Mouse (Mus musculus) liver (tissue): Measurements from ENCODE around the gene Gm10217.

ENCODE experiments used
- DNase-seq: peaks from one replicate; pipeline ENCODE4 v3.0.0-alpha.2; 2020; ENCODE audit warnings: mixed read lengths

Gene Gm10217

DNA sequence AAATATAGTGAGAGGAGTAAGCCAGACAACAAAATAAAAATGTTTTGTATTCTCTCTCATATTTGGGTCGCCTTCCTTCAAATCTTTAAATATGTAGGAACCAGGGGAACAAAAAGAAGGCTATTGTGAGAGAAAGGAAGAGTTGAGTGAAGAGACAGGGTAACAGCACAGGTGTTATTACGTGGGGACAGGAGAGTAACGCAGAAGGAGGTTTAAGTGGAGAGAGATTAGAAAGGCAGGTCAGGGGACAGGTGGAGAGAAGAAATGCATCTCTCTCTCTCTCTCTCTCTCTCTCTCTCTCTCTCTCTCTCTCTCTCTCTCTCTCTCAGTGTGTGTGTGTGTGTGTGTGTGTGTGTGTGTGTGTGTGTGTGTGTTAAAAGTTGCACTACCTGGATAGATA, at the start of gene Gm10217:
Gm10217 (plus strand) TSS at position 301 of the 400 bp plus-strand sequence.
- no peak for DNase-seq

DNA sequence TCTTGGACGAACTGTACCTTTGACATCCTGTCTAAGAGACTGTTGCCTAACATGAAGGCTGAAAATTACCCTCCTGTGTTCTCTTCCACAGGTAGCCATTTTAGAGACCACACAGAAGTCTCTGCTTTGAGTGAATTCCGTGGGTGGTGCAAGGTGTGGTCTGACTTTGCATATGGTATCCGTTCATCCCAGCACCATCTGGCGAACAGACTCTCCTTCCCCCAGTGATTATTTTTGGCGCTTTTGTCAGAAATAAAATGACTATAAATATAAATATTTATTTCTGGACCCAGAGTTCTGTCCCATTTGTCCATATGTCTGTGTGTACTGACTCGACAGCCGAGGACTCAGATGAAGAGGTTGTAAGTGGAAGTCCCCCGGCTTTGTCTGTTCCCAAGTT, 39.3 kb upstream of the Gm10217 start:
- no peak for DNase-seq

DNA sequence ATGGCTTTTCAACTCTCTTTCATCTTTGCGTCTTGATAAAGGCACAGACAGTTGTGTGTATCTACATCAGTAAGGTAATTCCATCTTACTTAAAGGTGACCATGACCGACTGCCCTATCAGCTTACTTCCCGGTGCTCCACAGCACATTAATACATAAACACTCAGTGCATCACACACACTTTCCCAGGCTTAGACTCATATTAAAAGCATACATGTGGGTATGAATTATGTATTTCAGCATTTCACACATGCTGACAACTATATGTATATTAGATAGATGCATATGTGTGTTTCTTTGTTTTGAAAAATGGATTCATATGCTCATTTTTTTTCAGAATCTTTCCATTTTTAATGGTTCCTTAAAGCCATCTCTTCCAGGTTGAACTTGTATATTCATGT, 23.8 kb upstream of the Gm10217 start:
- DNase-seq = no peak

DNA sequence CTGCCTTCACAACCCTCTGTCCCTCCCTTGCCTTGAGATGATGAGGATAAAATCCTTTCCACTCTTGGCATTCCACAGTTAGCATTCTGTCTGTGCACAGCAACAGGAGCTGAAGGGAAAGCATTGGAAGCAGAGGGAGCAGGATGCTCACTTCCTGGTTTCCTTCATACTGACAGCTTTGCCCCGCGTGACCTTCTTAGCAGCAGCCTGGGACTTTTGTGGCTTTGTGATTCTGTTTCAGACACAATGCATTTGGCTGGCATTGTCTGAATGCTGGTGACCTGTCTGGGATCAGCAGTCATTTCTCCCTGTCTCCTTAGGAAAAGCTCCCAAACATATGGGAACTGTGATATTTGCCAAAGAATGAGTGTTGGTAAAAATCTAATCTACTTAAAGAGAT, 4.8 kb upstream of the Gm10217 start:
- no peak for DNase-seq

DNA sequence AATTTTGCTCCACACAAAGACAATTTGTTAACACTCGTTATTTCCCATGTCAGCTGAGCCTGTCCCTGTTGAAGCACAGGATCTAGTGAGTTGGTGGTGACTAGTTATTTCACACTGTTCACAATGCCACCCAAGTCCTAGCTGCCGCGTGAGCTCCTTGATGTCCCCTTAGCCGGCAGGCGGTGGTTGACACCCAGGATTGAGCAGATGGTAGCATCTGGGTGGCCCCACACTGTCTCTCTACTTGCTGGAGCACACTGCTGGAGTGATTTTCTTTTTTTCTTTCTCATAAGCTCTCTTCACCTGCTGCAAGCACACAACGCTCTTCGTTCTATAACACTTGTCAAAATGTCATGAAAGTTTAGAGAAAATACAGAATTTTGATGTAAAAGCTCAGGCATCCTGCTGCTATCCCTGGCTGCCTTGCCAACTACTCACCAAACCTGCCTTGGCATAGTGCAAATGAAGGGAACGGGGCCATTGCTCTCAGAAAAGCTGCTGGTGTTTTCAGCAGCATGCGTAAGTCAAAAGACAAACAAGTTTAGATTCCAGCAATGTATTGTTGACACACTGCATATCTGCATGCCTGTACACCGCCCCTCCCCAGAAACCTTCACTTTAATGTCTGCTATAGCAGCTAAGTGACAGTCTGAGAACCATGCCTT, 3.4 kb upstream of the Gm10217 start:
- no peak for DNase-seq

DNA sequence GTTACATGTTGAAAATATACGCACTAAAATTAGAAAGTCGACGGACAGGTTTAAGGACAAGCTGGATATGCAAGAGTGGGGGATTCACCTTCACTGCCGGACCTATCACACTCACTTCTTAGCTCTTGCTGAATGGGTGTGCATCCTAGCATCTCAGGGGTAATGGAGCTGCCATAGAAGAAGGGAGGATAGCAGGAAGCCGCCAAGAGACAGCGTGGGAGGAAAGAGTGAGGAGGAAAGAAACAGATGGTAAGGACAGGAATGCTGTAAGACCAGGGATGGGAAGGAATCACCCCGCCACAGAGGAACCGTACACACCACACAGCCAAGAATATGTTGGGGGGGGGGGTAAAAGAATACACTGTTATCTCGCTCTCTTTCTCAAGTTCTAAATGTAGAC, 1.1 kb downstream of the Gm10217 start:
- no peak for DNase-seq

DNA sequence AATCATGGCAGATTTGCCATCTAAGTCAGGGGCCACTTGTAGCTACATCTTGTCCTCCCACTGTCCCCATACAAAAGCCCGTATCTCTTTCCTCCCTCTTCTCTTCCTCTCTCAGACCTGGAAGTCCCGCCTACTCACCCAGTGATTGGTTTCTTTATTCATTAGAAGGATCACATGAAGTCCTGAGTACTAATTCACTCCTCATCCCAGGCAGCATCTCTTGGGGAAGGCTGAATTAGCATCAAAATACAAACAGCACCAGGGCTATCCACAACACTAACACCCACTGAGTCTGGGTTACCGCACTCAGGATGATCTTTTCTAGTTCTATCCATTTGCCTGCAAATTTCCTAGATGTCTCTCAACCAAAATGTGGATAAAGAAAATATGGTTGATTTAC, 4.0 kb downstream of the Gm10217 start:
- no peak for DNase-seq

DNA sequence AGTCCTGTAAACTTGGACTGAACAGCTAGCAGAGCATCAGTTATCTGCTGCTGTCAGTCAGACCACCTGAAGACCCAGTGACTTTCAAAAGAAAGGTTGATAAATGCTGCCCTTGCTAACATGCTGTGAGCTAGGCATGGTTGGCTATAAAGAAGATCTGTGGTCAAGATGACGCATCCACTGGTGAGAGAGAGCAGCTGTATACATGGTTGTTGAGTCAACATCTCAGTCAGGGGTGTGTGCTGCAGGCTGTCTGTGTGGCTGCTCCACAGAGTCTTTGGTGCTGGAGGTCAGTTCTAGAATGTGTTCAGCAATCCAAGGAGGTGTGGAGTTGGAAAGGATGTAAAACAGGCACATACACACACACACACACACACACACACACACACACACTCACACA, 12.2 kb downstream of the Gm10217 start:
- DNase-seq = no peak

DNA sequence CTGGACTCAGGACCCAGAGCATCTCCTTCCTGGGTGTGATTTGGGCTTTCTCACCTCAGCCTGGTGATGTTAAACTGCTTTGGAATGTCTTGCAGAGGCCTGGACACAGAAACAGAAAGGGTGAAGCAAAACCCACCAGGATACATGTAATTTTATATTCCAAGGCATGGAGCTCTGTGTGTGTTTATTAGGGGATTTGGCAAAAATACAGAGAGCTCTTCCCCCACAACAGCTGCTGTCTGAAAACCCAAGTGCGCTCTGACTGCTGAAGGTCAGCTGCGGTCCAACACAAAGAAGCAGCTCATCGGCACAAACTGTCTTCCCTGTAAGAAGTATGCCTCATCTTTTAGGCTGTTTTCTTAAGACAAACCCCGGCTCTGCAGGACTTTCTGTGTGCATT, 15.9 kb downstream of the Gm10217 start:
- DNase-seq = no peak

DNA sequence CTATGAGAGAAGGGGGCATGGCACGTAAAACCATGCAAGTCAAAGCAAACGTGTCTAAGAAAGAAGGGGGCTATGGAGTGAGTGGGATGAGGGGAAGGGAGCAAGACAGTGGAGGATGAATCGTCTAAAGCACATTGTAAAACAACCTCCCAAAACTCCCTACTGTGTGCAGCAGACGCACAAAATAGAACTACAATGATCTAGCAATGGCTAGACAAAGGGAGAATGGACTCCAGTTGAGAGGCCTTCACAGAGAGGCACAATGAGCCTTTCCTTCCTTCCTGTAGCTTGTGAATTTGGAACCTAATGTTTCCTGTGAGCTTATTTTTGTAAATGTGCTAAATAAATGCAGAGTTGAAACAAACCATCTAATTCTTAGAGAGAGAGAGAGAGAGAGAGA, 22.7 kb downstream of the Gm10217 start:
- DNase-seq = no peak

DNA sequence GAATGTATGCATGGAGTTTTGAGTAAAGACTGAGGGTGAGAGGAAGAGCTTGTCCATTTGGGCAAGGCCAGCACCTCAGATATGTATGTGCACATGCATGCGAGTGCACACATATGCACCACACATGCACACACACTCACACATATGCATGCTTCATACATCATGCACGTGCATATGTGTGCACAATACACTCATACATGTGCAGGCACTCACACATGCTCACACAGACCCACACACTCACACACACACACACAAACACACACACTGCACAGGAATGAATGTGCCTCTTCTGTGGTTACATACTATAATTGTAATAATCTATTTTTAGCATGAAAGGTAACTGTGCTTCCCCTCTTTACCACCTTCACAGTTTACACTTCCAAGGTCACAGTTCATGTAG, 35.1 kb downstream of the Gm10217 start:
- DNase-seq = no peak

DNA sequence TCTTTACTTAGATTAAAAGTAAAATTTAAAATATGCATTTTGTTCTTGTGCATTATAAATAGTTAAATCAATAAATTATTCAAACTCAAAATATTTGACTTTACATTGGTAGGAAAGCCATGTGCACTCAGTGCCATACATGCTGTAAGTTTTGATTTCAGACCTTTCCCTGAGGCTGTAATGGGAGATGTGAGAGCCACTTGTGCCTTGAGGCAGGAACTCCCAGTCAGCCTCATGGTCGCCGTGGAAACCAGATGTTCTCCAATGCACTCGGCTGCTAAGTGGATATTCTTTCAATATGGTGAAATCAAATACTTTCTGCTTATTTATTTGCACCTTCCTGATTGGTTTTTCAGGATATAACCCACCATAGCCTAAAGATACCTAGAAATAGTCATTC, 35.6 kb downstream of the Gm10217 start:
- DNase-seq = no peak
